Mouse (Mus musculus) retina, postnatal 7 days (tissue): ENCODE data around the gene Pde10a.

Experiments used
- DNase-seq: peaks from one replicate; pipeline ENCODE4 v3.0.0-alpha.2; 2012; ENCODE audit warnings: low read depth, low spot score

The Pde10a gene

GRCm38 (mm10) chr17:8749426-8749825 lies 224.3 kb downstream of the Pde10a start:
- DNase-seq = no peak

GRCm38 (mm10) chr17:8757576-8757975 lies 232.4 kb downstream of the Pde10a start:
- no peak for DNase-seq

GRCm38 (mm10) chr17:8763248-8763647 lies 238.1 kb downstream of the Pde10a start:
- no peak for DNase-seq

GRCm38 (mm10) chr17:8765987-8766576 lies 240.9 kb downstream of the Pde10a start:
- DNase-seq = no peak

- DNase-seq = no peak
Observed at GRCm38 (mm10) chr17:8769155-8769554, 244.0 kb downstream of the Pde10a start.

- DNase-seq = no peak
Observed at GRCm38 (mm10) chr17:8773391-8773790, 248.2 kb downstream of the Pde10a start.

- DNase-seq = no peak
Observed at GRCm38 (mm10) chr17:8774301-8774700, 249.1 kb downstream of the Pde10a start.

GRCm38 (mm10) chr17:8775571-8776161 lies 250.5 kb downstream of the Pde10a start:
- DNase-seq = no peak

GRCm38 (mm10) chr17:8777710-8778109 lies 252.5 kb downstream of the Pde10a start:
- no peak for DNase-seq

- no peak for DNase-seq
Observed at GRCm38 (mm10) chr17:8778839-8779238, 253.7 kb downstream of the Pde10a start.

GRCm38 (mm10) chr17:8780484-8780883 lies 255.3 kb downstream of the Pde10a start:
- no peak for DNase-seq

- no peak for DNase-seq
Observed at GRCm38 (mm10) chr17:8781040-8781439, 255.9 kb downstream of the Pde10a start.

- DNase-seq = no peak
Observed at GRCm38 (mm10) chr17:8781576-8781975, 256.4 kb downstream of the Pde10a start.

GRCm38 (mm10) chr17:8785908-8786307 lies 260.7 kb downstream of the Pde10a start:
- no peak for DNase-seq

- no peak for DNase-seq
Observed at GRCm38 (mm10) chr17:8786484-8786883, 261.3 kb downstream of the Pde10a start.

GRCm38 (mm10) chr17:8787762-8788161 lies 262.6 kb downstream of the Pde10a start:
- DNase-seq = no peak

- no peak for DNase-seq
Observed at GRCm38 (mm10) chr17:8791561-8791960, 266.4 kb downstream of the Pde10a start.

- DNase-seq = no peak
Observed at GRCm38 (mm10) chr17:8792611-8793010, 267.4 kb downstream of the Pde10a start.

- DNase-seq = no peak
Observed at GRCm38 (mm10) chr17:8797624-8798023, 272.5 kb downstream of the Pde10a start.

GRCm38 (mm10) chr17:8798531-8799295 lies 273.5 kb downstream of the Pde10a start:
- no peak for DNase-seq

GRCm38 (mm10) chr17:8799296-8799731 lies 274.1 kb downstream of the Pde10a start:
- no peak for DNase-seq

- DNase-seq = no peak
Observed at GRCm38 (mm10) chr17:8799914-8800420, 274.8 kb downstream of the Pde10a start.
